Mouse (Mus musculus) erythroblast, adult 5-6 weeks (primary cell): ENCODE results near the gene Naa15. TPM values are rescaled to one million over a fixed set of nuclear protein-coding genes. Genes with fewer than 3 reads are reported as not detected.

Experiments
- ATAC-seq: replicated peaks from 2 replicates; pipeline ENCODE4 v1.8.0; 2016; ENCODE audit warnings: moderate number of reproducible peaks, mild to moderate bottlenecking, moderate TSS enrichment, inconsistent platforms; ENCODE audit not compliant: poor library complexity, low FRiP score, severe bottlenecking
- total RNA-seq, 2 experiments: library from RNA; stranded (forward) in 1 of 2; stranded (reverse) in 1 of 2; fragments of 150-400 nt in 1 of 2; fragments of 200-764, 138-1000 nt in 1 of 2; gene quantifications; 2 replicates each; pipeline versions ENCODE4 v1.2.3 to v1.2.4; 2015 to 2017; ENCODE audit warnings: low replicate concordance in 2 of 2

Naa15 gene
- total RNA-seq, 2 experiments from 2014 or later = 38.0 to 42.0 TPM

- ATAC-seq = no peak
Observed at GRCm38 (mm10) chr3:51497978-51498377, 83.0 kb downstream of the Naa15 start.

DNA sequence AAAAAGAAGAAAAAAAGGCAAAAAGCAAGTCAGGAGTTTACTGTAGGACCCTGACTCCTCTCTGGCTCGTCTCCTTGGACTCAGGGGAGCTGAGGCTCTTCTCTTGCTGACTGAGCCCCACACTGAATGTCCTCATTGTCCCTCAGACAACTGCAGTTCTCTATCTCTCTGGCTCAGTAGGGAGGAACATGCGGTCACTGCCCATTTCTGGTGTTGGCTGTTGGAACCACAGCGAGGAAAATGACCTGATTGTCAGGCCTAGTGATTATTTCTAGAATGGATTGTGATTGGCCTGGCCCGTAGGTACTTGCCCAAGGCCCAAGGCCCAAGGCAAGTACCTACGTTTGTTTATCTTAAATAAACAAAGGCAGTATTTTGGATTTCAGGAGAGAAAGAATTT is 83.7 kb downstream of the Naa15 start:
- ATAC-seq = no peak

DNA sequence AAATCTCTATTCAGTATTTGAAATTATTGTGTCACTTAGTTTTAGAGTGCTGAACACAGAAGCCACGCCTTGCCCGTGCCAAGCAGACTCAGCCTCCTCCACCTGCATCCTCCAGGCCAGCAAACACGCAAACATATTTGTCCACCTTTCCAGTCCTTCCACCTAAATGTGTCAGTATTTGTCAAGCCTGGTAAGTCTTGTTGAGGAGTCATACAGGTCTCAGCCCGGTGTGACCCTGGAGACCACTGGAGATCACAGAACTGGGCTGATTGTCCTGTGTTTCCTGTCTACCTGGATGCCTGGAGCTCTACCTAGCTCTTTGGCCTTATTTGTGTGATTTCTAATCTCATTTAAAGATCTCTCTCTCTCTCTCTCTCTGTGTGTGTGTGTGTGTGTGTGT is 84.9 kb downstream of the Naa15 start:
- no peak for ATAC-seq

DNA sequence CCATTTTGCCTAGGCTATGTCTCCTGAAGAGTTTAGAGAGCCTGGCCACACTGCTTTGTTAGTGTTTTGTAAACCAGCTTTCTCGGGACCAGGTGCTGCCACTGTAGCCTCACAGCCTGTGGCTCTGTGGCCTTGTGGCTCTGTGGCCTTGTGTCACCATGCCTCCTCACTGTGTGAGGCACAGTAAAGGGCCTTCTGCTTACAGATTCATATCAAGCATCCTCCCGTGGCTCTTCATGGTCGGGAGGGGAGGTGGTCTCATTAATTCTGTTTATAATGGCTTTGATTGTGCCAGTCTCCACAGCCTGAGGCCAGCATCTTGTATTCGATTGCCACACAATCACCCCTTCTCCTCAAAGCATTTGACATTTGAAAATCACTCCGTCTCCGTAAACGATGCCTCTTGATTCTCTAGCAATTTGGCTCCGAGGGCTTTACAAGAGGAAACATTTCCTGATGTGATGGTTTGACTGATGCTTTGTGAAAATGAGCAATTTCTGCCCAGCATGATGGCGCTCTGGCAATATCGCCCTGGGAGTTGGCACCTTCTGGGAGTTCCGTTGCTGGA is 89.5 kb downstream of the Naa15 start:
- ATAC-seq = no peak

- no peak for ATAC-seq
Observed at GRCm38 (mm10) chr3:51505465-51505864, 90.5 kb downstream of the Naa15 start.

GRCm38 (mm10) chr3:51510903-51511302 is 96.0 kb downstream of the Naa15 start:
- ATAC-seq = peak; percentile 76

GRCm38 (mm10) chr3:51511983-51512382 is 97.0 kb downstream of the Naa15 start:
- ATAC-seq = no peak

GRCm38 (mm10) chr3:51517467-51517866 is 102.5 kb downstream of the Naa15 start:
- no peak for ATAC-seq

GRCm38 (mm10) chr3:51517878-51518762 is 103.2 kb downstream of the Naa15 start:
- 0 out of 2 replicates have a peak, but pooled peaks have one; percentile 22 for ATAC-seq

- peak; percentile 67 for ATAC-seq
Observed at GRCm38 (mm10) chr3:51518763-51519121, 103.8 kb downstream of the Naa15 start.

DNA sequence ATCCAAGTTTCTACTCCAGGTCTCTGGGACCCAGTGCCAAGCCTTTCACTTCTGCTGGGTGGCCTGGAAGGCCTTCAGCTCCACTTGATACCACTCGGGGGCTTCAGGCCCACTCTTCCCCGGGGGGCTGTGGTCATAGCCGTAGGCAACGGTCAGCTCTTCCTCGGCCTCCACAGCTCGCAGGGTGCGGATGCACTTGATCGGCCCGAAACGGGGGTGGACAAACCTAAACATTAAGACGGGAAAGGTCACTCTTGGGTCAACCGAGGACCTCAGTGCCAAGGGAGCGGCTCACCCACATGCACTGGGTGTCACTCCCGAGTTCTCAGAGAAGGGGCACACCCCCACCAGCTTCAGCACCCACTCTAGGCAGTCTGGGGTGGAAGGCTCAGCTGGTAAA is 106.3 kb downstream of the Naa15 start:
- ATAC-seq = no peak

DNA sequence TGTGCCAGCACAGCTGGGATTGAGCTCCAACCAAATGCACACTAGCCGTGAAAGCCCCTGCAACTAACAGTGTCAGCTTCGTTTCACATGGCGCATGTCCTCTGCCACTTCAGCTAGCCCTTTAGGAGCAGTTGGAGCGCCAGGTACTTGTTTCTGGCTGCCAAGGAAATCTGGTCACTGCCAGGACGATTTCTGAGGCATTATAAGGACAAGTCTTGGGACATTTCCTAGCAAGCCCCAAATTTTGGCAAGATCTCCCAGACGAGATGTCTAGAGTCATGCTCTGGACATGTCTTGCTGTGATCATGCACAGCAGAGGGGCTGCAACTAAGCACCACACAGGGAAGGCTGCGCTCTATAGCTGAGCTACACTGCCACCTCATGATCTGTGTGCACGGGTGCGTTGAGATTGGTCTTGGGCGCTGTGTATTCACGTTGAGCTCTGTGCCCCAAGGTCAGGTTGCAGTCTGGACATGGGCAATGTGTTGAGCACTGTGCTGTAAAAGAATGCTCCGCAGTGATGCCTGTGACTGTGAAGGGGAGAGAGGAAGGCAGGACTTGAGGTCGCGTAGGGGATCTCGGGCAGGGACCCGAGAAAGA is 110.3 kb downstream of the Naa15 start:
- no peak for ATAC-seq

Other genes with a start within 250 kb of the Naa15 start
- 39.6 and 43.5 TPM in 2 replicates for gene Noct, start 190.7 kb upstream of the Naa15 start, total RNA-seq (2015; ENCODE audit: low replicate concordance)
- gene Noct, start 190.7 kb upstream of the Naa15 start, total RNA-seq (2017; ENCODE audit: low replicate concordance) = 27.3 and 31.4 TPM in 2 replicates
- gene Elf2, start 74.5 kb upstream of the Naa15 start, total RNA-seq (2015; ENCODE audit: low replicate concordance) = 20.9 and 24.0 TPM in 2 replicates
- 65.4 and 81.5 TPM in 2 replicates for gene Elf2, start 74.5 kb upstream of the Naa15 start, total RNA-seq (2017; ENCODE audit: low replicate concordance)
- not detected in 2 replicates for gene Mgarp, start 18.4 kb upstream of the Naa15 start, total RNA-seq (2015; ENCODE audit: low replicate concordance)
- 0.56 TPM in 1 of 2 replicates, not detected in the other for gene Mgarp, start 18.4 kb upstream of the Naa15 start, total RNA-seq (2017; ENCODE audit: low replicate concordance)
- 27.4 and 43.2 TPM in 2 replicates for gene Ndufc1, start 6.2 kb upstream of the Naa15 start, total RNA-seq (2015; ENCODE audit: low replicate concordance)
- gene Ndufc1, start 6.2 kb upstream of the Naa15 start, total RNA-seq (2017; ENCODE audit: low replicate concordance) = 2.5 and 23.8 TPM in 2 replicates
- 0.38 and 1.9 TPM in 2 replicates for gene Rab33b, start 68.8 kb downstream of the Naa15 start, total RNA-seq (2015; ENCODE audit: low replicate concordance)
- 1.3 TPM in 2 replicates for gene Rab33b, start 68.8 kb downstream of the Naa15 start, total RNA-seq (2017; ENCODE audit: low replicate concordance)
- 7.5 and 9.8 TPM in 2 replicates for gene Setd7, start 145.7 kb downstream of the Naa15 start, total RNA-seq (2015; ENCODE audit: low replicate concordance)
- 4.3 and 7.7 TPM in 2 replicates for gene Setd7, start 145.7 kb downstream of the Naa15 start, total RNA-seq (2017; ENCODE audit: low replicate concordance)
- 52.9 and 77.0 TPM in 2 replicates for gene Mgst2, start 245.2 kb downstream of the Naa15 start, total RNA-seq (2015; ENCODE audit: low replicate concordance)
- 10.2 and 19.8 TPM in 2 replicates for gene Mgst2, start 245.2 kb downstream of the Naa15 start, total RNA-seq (2017; ENCODE audit: low replicate concordance)